In genomic region chr1:16798292-16798691, GRCm38 (mm10) we compare ENCODE assay signal across 8 mouse cellular contexts.
DNase-seq lines count a peak whose midpoint lies in the region; ATAC-seq and TF ChIP-seq lines count a peak whose summit lies in the region.

No protein-coding gene starts in this region.

- H3K27ac ChIP-seq in bone marrow, adult 2 months (ENCODE audit: control insufficient read depth, insufficient read depth, low read depth, low read length, poor library complexity) = no peak overlapping the region
- H3K27ac ChIP-seq in forebrain, embryonic 10.5 days = no peak overlapping the region
- no peak overlapping the region for H3K27ac ChIP-seq in liver, postnatal 0 days (ENCODE audit: low read depth)

- no peak for TF ChIP-seq EP300 in liver, postnatal 0 days (IDR thresholded peaks at IDR 0.05; ENCODE audit: low read depth)

- no peak for TF ChIP-seq POLR2A in bone marrow, adult 2 months (IDR thresholded peaks at IDR 0.05; ENCODE audit: borderline replicate concordance, control insufficient read depth, low read depth, low read length)

- TF ChIP-seq CTCF in bone marrow, adult 2 months (IDR thresholded peaks at IDR 0.05; ENCODE audit: control insufficient read depth, insufficient read depth, low read length) = peak; percentile 73
- peak; percentile 75 for TF ChIP-seq CTCF in liver, postnatal 0 days (IDR thresholded peaks at IDR 0.05; ENCODE audit: low read depth)

- H3K9ac ChIP-seq in liver, postnatal 0 days (replicated peaks) = no peak overlapping the region

- peak; percentile 74 for DNase-seq in 416B (ENCODE audit: low read depth)
- peak; percentile 61 for DNase-seq in forebrain, embryonic 10.5 days (ENCODE audit: extremely low spot score, low spot score)
- DNase-seq in heart, postnatal 25 days (ENCODE audit: low spot score) = peak; percentile 16
- peak; percentile 2 for DNase-seq in large intestine, adult 2 months (ENCODE audit: low read depth, low spot score)
- peak; percentile 77 for DNase-seq in liver, postnatal 0 days
- DNase-seq in testis, postnatal 10 days (ENCODE audit: low spot score) = peak; percentile 86

- ATAC-seq in liver, postnatal 0 days = peak; percentile 56
- peak; percentile 85 for ATAC-seq in neutrophil, adult 5-6 weeks (ENCODE audit: extremely low read depth, insufficient number of reproducible peaks, low FRiP score, poor library complexity, severe bottlenecking)

- no peaks in the 10 kb centered on the region for H3K9me3 ChIP-seq in forebrain, embryonic 10.5 days
- no peaks in the 10 kb centered on the region for H3K9me3 ChIP-seq in liver, postnatal 0 days (ENCODE audit: low read length)

- no peaks in the 10 kb centered on the region for H3K36me3 ChIP-seq in forebrain, embryonic 10.5 days (replicated peaks)
- no peaks in the 10 kb centered on the region for H3K36me3 ChIP-seq in liver, postnatal 0 days (replicated peaks; ENCODE audit: insufficient read depth, low read length)

- no peak overlapping the region for H3K4me2 ChIP-seq in liver, postnatal 0 days (ENCODE audit: low read depth, low read length)

- WGBS in bone marrow, adult 2 months = 53% methylated on average over 6 of the region's 6 CpGs
- WGBS in forebrain, embryonic 10.5 days = 79% methylated on average over 6 of the region's 6 CpGs
- WGBS in large intestine, adult 2 months = 82% methylated on average over 6 of the region's 6 CpGs
- 63% methylated on average over 6 of the region's 6 CpGs for WGBS in liver, postnatal 0 days (ENCODE audit: insufficient replicate concordance)

- H3K4me1 ChIP-seq in bone marrow, adult 2 months (ENCODE audit: control insufficient read depth, insufficient read depth, low read length) = no peaks in the 10 kb centered on the region; the same call in 1 of the 2 replicates
- no peaks in the 10 kb centered on the region for H3K4me1 ChIP-seq in forebrain, embryonic 10.5 days
- H3K4me1 ChIP-seq in liver, postnatal 0 days (ENCODE audit: insufficient read depth) = no peaks in the 10 kb centered on the region

- H3K27me3 ChIP-seq in forebrain, embryonic 10.5 days (ENCODE audit: poor library complexity, severe bottlenecking) = no peaks in the 10 kb centered on the region
- no peaks in the 10 kb centered on the region for H3K27me3 ChIP-seq in liver, postnatal 0 days (ENCODE audit: insufficient read depth, low read length)

- intact Hi-C loops in heart, postnatal 25 days (cut with DNase I) = no loop called here

- no peak overlapping the region for H3K4me3 ChIP-seq in bone marrow, adult 2 months (replicated peaks; ENCODE audit: control insufficient read depth, low read depth, low read length)
- H3K4me3 ChIP-seq in forebrain, embryonic 10.5 days = no peak overlapping the region
- H3K4me3 ChIP-seq in liver, postnatal 0 days (ENCODE audit: low read depth, low read length) = no peak overlapping the region

Comparison
In these comparisons a context has a peak if more than half of its experiments do, and no peak if none do; other contexts are left out.
1. DNase-seq: peak in every context shown above with its lines; median percentile 86 in testis, postnatal 10 days; 77 in liver, postnatal 0 days; 74 in 416B; 61 in forebrain, embryonic 10.5 days; 16 in heart, postnatal 25 days; 2 in large intestine, adult 2 months.